Mouse (Mus musculus): ENCODE measurements at regions not wholly inside any gene's neighbourhood (a gene's known extent, or its start where the extent isn't known, plus 50 kb on each side); places are given as distances from the start of the nearest gene placed in this dataset.

DNA sequence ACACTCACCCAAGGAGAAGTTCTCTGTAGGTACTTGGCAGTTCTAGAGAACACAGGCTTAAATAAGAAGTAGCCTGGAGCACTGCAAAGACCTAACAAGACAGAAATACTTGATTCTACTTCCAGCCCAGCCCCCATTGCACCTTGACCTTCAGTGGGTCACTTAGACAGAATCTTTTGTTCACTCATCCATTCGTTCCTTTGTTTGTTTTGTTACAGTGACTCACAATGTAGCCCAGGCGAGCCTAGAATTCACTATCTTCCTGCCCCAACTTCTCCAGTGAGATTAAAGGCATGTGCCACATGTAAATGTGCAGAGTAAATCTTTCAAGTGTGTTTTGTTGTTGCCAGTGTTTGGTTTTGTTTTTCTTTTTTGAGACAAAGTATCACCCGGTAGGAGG is 158.5 kb upstream of the Esrrg start:
- Histone ChIP-seq H3K27ac (ENCODE audit: insufficient read depth, low read length) (no peak overlapping the region), H3K4me1 (ENCODE audit: control insufficient read depth, insufficient read depth, low read length) (0 out of 2 replicates have a peak, but pooled peaks cover 3% of the 10 kb centered on the region), H3K4me3 (ENCODE audit: insufficient read depth, low read length) (no peak overlapping the region)
- no peak for TF ChIP-seq POLR2A (IDR thresholded peaks at IDR 0.05; ENCODE audit: low read depth, low read length)
- no peak for TF ChIP-seq CTCF (IDR thresholded peaks at IDR 0.05; ENCODE audit: borderline replicate concordance, insufficient read depth, low read length)

DNA sequence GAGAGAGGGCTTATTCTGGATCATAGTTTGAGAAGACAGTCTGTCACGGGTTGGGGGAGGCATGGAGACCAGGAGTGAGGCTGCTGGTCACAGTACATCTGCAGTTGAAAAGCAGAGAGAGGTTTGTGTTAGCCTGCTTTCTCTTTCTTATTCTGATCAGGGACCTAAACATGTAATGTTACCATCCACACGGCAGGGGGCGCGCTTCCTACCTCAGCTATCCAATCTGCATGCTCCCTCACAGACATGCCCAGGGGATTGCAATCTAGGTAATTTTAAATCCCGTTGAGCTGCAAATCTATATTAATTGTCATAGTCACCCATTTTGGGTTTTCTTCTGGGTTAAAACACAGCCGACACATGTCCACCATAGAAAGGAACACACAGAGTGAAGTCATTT is 156.4 kb upstream of the Esrrg start:
- TF ChIP-seq POLR2A (IDR thresholded peaks at IDR 0.05; ENCODE audit: low read depth, low read length) (no peak), CTCF (IDR thresholded peaks at IDR 0.05; ENCODE audit: borderline replicate concordance, insufficient read depth, low read length) (peak; percentile 55; the same call in 1 of the 2 replicates)
- Histone ChIP-seq H3K27ac (ENCODE audit: insufficient read depth, low read length) (no peak overlapping the region), H3K4me1 (ENCODE audit: control insufficient read depth, insufficient read depth, low read length) (0 out of 2 replicates have a peak, but pooled peaks cover 3% of the 10 kb centered on the region), H3K4me3 (ENCODE audit: insufficient read depth, low read length) (no peak overlapping the region)

DNA sequence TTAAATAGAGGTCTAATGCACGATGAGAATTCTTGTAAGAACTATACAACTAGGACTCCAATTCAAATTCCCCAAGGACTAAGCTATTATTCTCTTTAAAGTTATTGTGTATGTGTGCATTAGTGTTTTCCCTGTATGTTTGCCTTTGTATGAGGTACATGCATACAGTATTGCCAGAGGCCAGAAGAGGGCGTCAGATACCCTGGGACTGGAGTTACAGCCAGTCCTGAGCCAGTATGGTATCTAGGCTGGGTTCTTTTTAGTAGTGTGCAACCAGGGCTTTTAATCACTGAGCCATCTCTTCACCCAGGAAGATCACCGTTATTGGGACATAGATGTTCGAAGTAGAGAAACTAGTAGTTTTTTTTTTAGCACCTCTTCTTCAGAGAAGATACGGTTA is 154.2 kb upstream of the Esrrg start:
- H3K4me1 ChIP-seq (ENCODE audit: control insufficient read depth, insufficient read depth, low read length): no peaks in the 10 kb centered on the region
- no peak overlapping the region for H3K27ac ChIP-seq (ENCODE audit: insufficient read depth, low read length)
- no peak for TF ChIP-seq POLR2A (IDR thresholded peaks at IDR 0.05; ENCODE audit: low read depth, low read length)
- TF ChIP-seq CTCF (IDR thresholded peaks at IDR 0.05; ENCODE audit: borderline replicate concordance, insufficient read depth, low read length): no peak
- no peak overlapping the region for H3K4me3 ChIP-seq (ENCODE audit: insufficient read depth, low read length)

DNA sequence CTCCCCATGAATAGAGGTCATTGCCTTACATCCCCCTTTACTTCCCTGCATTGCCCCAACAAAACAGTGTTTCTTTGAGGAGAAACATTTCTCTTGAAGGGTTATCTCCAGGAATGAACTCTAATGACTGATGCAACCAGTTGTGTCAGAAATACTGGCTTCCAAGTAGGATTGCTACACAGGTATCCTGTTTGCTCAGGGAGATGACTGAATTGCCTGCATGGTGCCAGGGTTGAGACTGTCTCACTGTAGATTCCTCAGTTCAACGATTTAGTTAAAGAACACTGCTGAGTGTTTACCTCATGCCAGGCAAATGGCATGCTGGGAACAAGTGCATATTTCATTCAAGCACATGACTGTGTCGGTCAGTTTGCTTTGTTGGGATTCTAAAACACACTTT is 123.8 kb upstream of the Esrrg start:
- TF ChIP-seq POLR2A (IDR thresholded peaks at IDR 0.05; ENCODE audit: low read depth, low read length) (no peak), CTCF (IDR thresholded peaks at IDR 0.05; ENCODE audit: borderline replicate concordance, insufficient read depth, low read length) (no peak)

DNA sequence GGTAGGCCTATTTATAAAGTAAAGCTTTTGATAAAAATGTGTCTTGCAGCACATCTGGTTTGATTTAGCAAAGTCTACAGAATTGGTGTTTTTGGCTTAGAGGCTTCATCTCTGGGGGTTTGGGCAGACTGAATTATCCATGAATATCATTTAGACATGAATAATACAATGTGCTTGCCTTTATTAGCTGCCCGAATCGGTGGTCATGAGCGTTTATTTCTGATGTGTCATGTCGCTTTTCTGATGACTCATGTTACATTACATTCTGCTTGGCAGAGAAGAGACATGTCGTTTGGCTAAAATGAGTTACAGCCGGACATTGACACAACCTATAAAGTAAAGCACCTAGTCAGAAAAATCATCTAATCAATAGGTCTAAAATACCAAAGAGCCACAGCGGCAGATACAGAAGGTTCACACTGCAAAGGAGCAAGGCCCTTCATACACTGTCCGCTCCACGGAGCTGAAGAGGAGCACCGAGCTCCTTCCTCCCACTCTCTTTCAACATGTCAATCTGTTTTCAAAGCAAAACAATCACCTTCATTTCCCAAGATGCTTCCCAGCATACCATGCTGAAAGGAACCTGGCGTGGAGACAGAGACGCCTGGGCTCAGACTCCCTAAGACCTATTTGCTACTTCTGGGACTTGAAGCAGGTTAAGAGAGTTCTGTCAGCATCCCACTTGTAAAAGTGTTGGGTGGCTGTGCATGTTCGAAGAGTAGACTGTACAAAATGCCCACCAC is 120.5 kb upstream of the Esrrg start:
- Histone ChIP-seq H3K27ac (ENCODE audit: insufficient read depth, low read length) (peak overlapping the region; percentile 96), H3K4me3 (ENCODE audit: insufficient read depth, low read length) (no peak overlapping the region), H3K4me1 (ENCODE audit: control insufficient read depth, insufficient read depth, low read length) (peaks cover 10% of the 10 kb centered on the region)
- TF ChIP-seq POLR2A (IDR thresholded peaks at IDR 0.05; ENCODE audit: low read depth, low read length) (no peak), CTCF (IDR thresholded peaks at IDR 0.05; ENCODE audit: borderline replicate concordance, insufficient read depth, low read length) (no peak)

More for the DNA sequence above, 123.8 kb upstream of the Esrrg start:
- Histone ChIP-seq H3K4me1 (ENCODE audit: control insufficient read depth, insufficient read depth, low read length) (peaks cover 10% of the 10 kb centered on the region), H3K27ac (ENCODE audit: insufficient read depth, low read length) (no peak overlapping the region), H3K4me3 (ENCODE audit: insufficient read depth, low read length) (no peak overlapping the region)

DNA sequence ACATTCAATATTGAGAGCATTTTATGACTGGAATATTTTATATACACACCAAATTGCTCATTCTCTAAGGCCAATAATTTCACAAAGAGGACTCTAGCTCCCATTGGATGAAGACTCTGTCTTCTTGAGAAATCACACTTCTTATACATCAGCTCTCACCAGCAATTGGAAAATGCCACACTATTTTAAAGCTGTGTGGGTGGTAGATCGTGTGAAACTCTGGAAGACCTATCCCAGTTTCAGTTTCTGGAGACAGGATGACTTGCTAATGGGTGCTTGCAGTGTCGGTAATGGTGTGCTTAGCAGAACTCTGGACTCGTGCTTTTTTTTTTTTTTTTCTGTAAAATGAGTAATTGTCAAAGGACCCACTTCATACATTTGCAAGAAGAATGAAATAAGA is 119.1 kb upstream of the Esrrg start:
- Histone ChIP-seq H3K4me3 (ENCODE audit: insufficient read depth, low read length) (no peak overlapping the region), H3K27ac (ENCODE audit: insufficient read depth, low read length) (no peak overlapping the region), H3K4me1 (ENCODE audit: control insufficient read depth, insufficient read depth, low read length) (peaks cover 10% of the 10 kb centered on the region)
- TF ChIP-seq CTCF (IDR thresholded peaks at IDR 0.05; ENCODE audit: borderline replicate concordance, insufficient read depth, low read length) (no peak), POLR2A (IDR thresholded peaks at IDR 0.05; ENCODE audit: low read depth, low read length) (no peak)

DNA sequence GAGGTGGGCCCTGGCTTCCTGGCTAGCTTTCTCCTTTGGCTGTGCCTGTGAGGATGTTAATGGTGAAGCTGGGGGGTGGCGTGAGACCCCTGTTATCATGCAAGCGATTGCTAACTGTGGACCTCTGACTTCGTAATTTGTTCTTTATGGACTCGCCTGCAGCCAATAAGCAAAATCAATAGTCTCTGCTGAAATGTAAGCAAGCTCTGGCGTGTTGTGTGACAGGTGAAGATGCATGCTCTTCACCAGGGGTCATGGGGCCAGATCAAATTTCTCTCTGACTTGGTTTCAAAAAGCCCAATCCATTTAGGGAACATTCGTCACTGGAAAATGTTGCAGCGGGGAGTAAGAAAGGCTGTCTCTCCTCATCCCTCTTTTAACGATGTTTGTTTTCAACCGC is 103.2 kb upstream of the Esrrg start:
- H3K4me3 ChIP-seq (ENCODE audit: insufficient read depth, low read length): no peak overlapping the region
- TF ChIP-seq POLR2A (IDR thresholded peaks at IDR 0.05; ENCODE audit: low read depth, low read length) (no peak), CTCF (IDR thresholded peaks at IDR 0.05; ENCODE audit: borderline replicate concordance, insufficient read depth, low read length) (no peak)
- H3K4me1 ChIP-seq (ENCODE audit: control insufficient read depth, insufficient read depth, low read length): no peaks in the 10 kb centered on the region
- H3K27ac ChIP-seq (ENCODE audit: insufficient read depth, low read length): no peak overlapping the region

DNA sequence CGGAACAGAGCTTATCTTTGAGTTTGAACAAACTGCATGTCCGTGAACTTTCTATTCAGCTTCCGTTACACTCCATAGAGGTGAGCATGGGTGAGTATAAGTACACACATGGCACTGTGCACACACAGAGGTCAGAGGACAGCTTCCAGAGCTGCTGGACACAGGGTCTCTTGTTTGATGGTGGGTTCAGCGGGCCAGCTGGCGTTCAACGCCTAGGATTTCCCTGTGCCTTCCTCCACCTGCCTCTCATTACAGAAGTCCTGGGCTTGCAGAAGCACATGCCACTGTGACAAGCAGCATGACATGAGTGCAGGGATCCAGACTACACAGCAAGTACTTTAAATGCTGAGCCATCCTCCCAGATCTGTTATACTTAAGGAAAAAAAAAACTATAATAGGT is 101.4 kb upstream of the Esrrg start:
- TF ChIP-seq CTCF (IDR thresholded peaks at IDR 0.05; ENCODE audit: borderline replicate concordance, insufficient read depth, low read length) (no peak), POLR2A (IDR thresholded peaks at IDR 0.05; ENCODE audit: low read depth, low read length) (no peak)
- H3K27ac ChIP-seq (ENCODE audit: insufficient read depth, low read length): no peak overlapping the region
- no peaks in the 10 kb centered on the region for H3K4me1 ChIP-seq (ENCODE audit: control insufficient read depth, insufficient read depth, low read length)
- no peak overlapping the region for H3K4me3 ChIP-seq (ENCODE audit: insufficient read depth, low read length)

DNA sequence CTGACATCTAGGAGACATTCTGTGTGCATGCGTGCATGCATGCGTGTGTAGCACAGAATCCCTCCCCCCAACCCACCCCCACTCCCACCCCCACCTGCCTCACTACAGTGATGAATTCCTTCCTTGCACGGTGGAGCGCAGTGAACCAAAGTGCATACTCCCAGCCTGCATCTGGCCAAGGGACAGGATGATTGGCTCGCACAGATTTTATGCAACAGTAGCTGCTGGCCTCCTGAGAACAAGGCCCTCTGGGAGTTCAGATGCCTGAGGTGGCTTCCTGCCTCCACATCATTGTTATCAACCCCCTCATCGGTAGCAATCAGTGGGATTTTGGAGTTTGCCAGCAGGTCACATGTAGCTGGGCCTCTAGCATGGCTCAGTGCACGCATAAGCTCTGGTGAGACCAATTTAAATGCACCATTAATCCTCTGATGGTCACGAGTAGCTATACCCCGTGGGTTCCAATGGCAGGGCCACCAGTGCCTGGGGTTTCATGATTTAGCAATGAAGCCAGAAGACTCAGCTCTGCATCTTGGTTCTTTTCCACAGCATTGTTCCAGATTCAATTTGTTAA is 77.2 kb upstream of the Esrrg start:
- H3K4me1 ChIP-seq (ENCODE audit: control insufficient read depth, insufficient read depth, low read length): no peaks in the 10 kb centered on the region
- no peak overlapping the region for H3K27ac ChIP-seq (ENCODE audit: insufficient read depth, low read length)
- no peak for TF ChIP-seq CTCF (IDR thresholded peaks at IDR 0.05; ENCODE audit: borderline replicate concordance, insufficient read depth, low read length)
- TF ChIP-seq POLR2A (IDR thresholded peaks at IDR 0.05; ENCODE audit: low read depth, low read length): no peak
- no peak overlapping the region for H3K4me3 ChIP-seq (ENCODE audit: insufficient read depth, low read length)

DNA sequence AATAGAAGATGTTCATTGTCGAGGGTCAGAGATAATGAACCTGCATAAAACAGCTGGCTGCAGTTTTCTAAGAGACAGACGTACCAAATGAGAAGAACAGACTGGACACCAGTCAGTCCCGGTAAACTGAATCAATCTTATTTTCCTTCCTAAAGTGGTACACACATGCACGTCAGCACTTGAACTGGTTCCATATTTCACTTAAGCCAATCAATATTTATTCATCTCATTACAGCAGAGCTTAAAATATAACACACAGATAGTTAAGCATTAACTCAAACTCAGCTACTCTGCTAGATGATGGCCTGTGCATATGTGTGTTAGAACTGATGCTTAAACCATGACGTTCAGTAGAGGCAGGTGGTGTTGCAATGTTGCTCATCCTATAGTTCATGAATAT is 72.3 kb upstream of the Esrrg start:
- H3K4me3 ChIP-seq (ENCODE audit: insufficient read depth, low read length): no peak overlapping the region
- TF ChIP-seq CTCF (IDR thresholded peaks at IDR 0.05; ENCODE audit: borderline replicate concordance, insufficient read depth, low read length) (no peak), POLR2A (IDR thresholded peaks at IDR 0.05; ENCODE audit: low read depth, low read length) (no peak)
- H3K27ac ChIP-seq (ENCODE audit: insufficient read depth, low read length): no peak overlapping the region
- no peaks in the 10 kb centered on the region for H3K4me1 ChIP-seq (ENCODE audit: control insufficient read depth, insufficient read depth, low read length)

Data from embryonic fibroblast, embryonic 13.5 days (primary cell).